Mouse (Mus musculus): Measurements from ENCODE around the gene Slirp. TPM values are rescaled to one million over a fixed set of nuclear protein-coding genes. Genes with fewer than 3 reads are reported as not detected.

Slirp gene
- total and polyA plus RNA-seq, 2 experiments from 2014 or later: 224 to 288 TPM

GRCm38 (mm10) chr12:87421708-87422507 lies 21.8 kb upstream of the Slirp start:
- no peaks in the 10 kb centered on the region for H3K4me1 ChIP-seq (ENCODE audit: control insufficient read depth, insufficient read depth)
- TF ChIP-seq EP300 (IDR thresholded peaks at IDR 0.05; ENCODE audit: low read depth) (no peak), CTCF (IDR thresholded peaks at IDR 0.05; ENCODE audit: low read depth) (no peak)
- ATAC-seq (ENCODE audit: insufficient read depth, low read depth): no peak
- H3K27ac ChIP-seq (ENCODE audit: low read depth): no peak overlapping the region
- H3K36me3 ChIP-seq (replicated peaks; ENCODE audit: control insufficient read depth, insufficient read depth, low read length): peaks cover 20% of the 10 kb centered on the region
- no peak overlapping the region for H3K4me2 ChIP-seq (ENCODE audit: low read depth, low read length)
- H3K27me3 ChIP-seq (ENCODE audit: control insufficient read depth, insufficient read depth, low read length): no peaks in the 10 kb centered on the region
- no peak overlapping the region for H3K9ac ChIP-seq (replicated peaks; ENCODE audit: low read depth, low read length)
- H3K4me3 ChIP-seq (ENCODE audit: low read depth, low read length): no peak overlapping the region
- DNase-seq (ENCODE audit: low spot score): no peak
- no peaks in the 10 kb centered on the region for H3K9me3 ChIP-seq (replicated peaks; ENCODE audit: control insufficient read depth, low read length)
- WGBS: 51% methylated on average over 5 of the region's 5 CpGs

- Histone ChIP-seq H3K4me2 (ENCODE audit: low read depth, low read length) (no peak overlapping the region), H3K27me3 (ENCODE audit: control insufficient read depth, insufficient read depth, low read length) (no peaks in the 10 kb centered on the region), H3K36me3 (replicated peaks; ENCODE audit: control insufficient read depth, insufficient read depth, low read length) (peaks cover 36% of the 10 kb centered on the region), H3K27ac (ENCODE audit: low read depth) (no peak overlapping the region), H3K4me1 (ENCODE audit: control insufficient read depth, insufficient read depth) (no peaks in the 10 kb centered on the region), H3K4me3 (ENCODE audit: low read depth, low read length) (no peak overlapping the region), H3K9me3 (replicated peaks; ENCODE audit: control insufficient read depth, low read length) (no peaks in the 10 kb centered on the region), H3K9ac (replicated peaks; ENCODE audit: low read depth, low read length) (no peak overlapping the region)
- no peak for TF ChIP-seq EP300 (IDR thresholded peaks at IDR 0.05; ENCODE audit: low read depth)
- no peak for TF ChIP-seq CTCF (IDR thresholded peaks at IDR 0.05; ENCODE audit: low read depth)
- 19% methylated on average over 1 of the region's 1 CpGs for WGBS
- ATAC-seq (ENCODE audit: insufficient read depth, low read depth) (no peak), DNase-seq (ENCODE audit: low spot score) (no peak)
These were observed 20.0 kb upstream of the Slirp start for GRCm38 (mm10) chr12:87423700-87424099.

- WGBS: 47% methylated on average over 3 of the region's 3 CpGs
- peaks cover 44% of the 10 kb centered on the region for H3K36me3 ChIP-seq (replicated peaks; ENCODE audit: control insufficient read depth, insufficient read depth, low read length)
These were observed 19.2 kb upstream of the Slirp start for GRCm38 (mm10) chr12:87424516-87424915.

GRCm38 (mm10) chr12:87426354-87427031 lies 17.2 kb upstream of the Slirp start:
- peaks cover 64% of the 10 kb centered on the region for H3K36me3 ChIP-seq (replicated peaks; ENCODE audit: control insufficient read depth, insufficient read depth, low read length)
- H3K27me3 ChIP-seq (ENCODE audit: control insufficient read depth, insufficient read depth, low read length): no peaks in the 10 kb centered on the region
- no peaks in the 10 kb centered on the region for H3K9me3 ChIP-seq (replicated peaks; ENCODE audit: control insufficient read depth, low read length)

More at GRCm38 (mm10) chr12:87424516-87424915, 19.2 kb upstream of the Slirp start:
- Histone ChIP-seq H3K4me2 (ENCODE audit: low read depth, low read length) (no peak overlapping the region), H3K9me3 (replicated peaks; ENCODE audit: control insufficient read depth, low read length) (no peaks in the 10 kb centered on the region), H3K27ac (ENCODE audit: low read depth) (no peak overlapping the region), H3K4me1 (ENCODE audit: control insufficient read depth, insufficient read depth) (no peaks in the 10 kb centered on the region), H3K27me3 (ENCODE audit: control insufficient read depth, insufficient read depth, low read length) (no peaks in the 10 kb centered on the region), H3K4me3 (ENCODE audit: low read depth, low read length) (no peak overlapping the region), H3K9ac (replicated peaks; ENCODE audit: low read depth, low read length) (no peak overlapping the region)
- ATAC-seq (ENCODE audit: insufficient read depth, low read depth): no peak
- no peak for DNase-seq (ENCODE audit: low spot score)
- no peak for TF ChIP-seq EP300 (IDR thresholded peaks at IDR 0.05; ENCODE audit: low read depth)
- no peak for TF ChIP-seq CTCF (IDR thresholded peaks at IDR 0.05; ENCODE audit: low read depth)

GRCm38 (mm10) chr12:87428295-87428694 lies 15.4 kb upstream of the Slirp start:
- Histone ChIP-seq H3K36me3 (replicated peaks; ENCODE audit: control insufficient read depth, insufficient read depth, low read length) (peaks cover 77% of the 10 kb centered on the region), H3K4me2 (ENCODE audit: low read depth, low read length) (no peak overlapping the region), H3K4me3 (ENCODE audit: low read depth, low read length) (no peak overlapping the region), H3K4me1 (ENCODE audit: control insufficient read depth, insufficient read depth) (no peaks in the 10 kb centered on the region), H3K9ac (replicated peaks; ENCODE audit: low read depth, low read length) (no peak overlapping the region), H3K9me3 (replicated peaks; ENCODE audit: control insufficient read depth, low read length) (no peaks in the 10 kb centered on the region), H3K27me3 (ENCODE audit: control insufficient read depth, insufficient read depth, low read length) (no peaks in the 10 kb centered on the region), H3K27ac (ENCODE audit: low read depth) (no peak overlapping the region)
- no peak for DNase-seq (ENCODE audit: low spot score)
- 89% methylated on average over 2 of the region's 2 CpGs for WGBS
- TF ChIP-seq EP300 (IDR thresholded peaks at IDR 0.05; ENCODE audit: low read depth): no peak
- no peak for TF ChIP-seq CTCF (IDR thresholded peaks at IDR 0.05; ENCODE audit: low read depth)
- no peak for ATAC-seq (ENCODE audit: insufficient read depth, low read depth)

More at GRCm38 (mm10) chr12:87426354-87427031, 17.2 kb upstream of the Slirp start:
- no peak overlapping the region for H3K4me2 ChIP-seq (ENCODE audit: low read depth, low read length)
- no peak overlapping the region for H3K4me3 ChIP-seq (ENCODE audit: low read depth, low read length)
- no peak for DNase-seq (ENCODE audit: low spot score)
- H3K9ac ChIP-seq (replicated peaks; ENCODE audit: low read depth, low read length): no peak overlapping the region
- H3K27ac ChIP-seq (ENCODE audit: low read depth): no peak overlapping the region
- no peaks in the 10 kb centered on the region for H3K4me1 ChIP-seq (ENCODE audit: control insufficient read depth, insufficient read depth)
- TF ChIP-seq CTCF (IDR thresholded peaks at IDR 0.05; ENCODE audit: low read depth) (no peak), EP300 (IDR thresholded peaks at IDR 0.05; ENCODE audit: low read depth) (no peak)
- ATAC-seq (ENCODE audit: insufficient read depth, low read depth): no peak
- 88% methylated on average over 5 of the region's 5 CpGs for WGBS

All from heart, postnatal 0 days (tissue).